Mouse (Mus musculus) hindbrain, embryonic 16.5 days (tissue): ENCODE data around the gene Mtf2. TPM values are rescaled to one million over a fixed set of nuclear protein-coding genes. Genes with fewer than 3 reads are reported as not detected.
"Not testable (repeated sequence)": the region's sequence is repeated elsewhere in the genome, so short reads cannot be mapped to it uniquely, and the experiment has no call there.

Experiments
- ATAC-seq: fragments of 200-750 bp; cut with Nextera tagmentation; 2 replicates; pipeline ENCODE4 v1.8.0; 2017; ENCODE audit warnings: moderate TSS enrichment, moderate library complexity
- H3K27ac ChIP-seq: fragments of 300-500 bp; sonication (generic); 2 replicates; pipeline ENCODE4 v1.5.1; 2014; ENCODE audit warnings: low read depth, mild to moderate bottlenecking, control low read depth, low read length, moderate library complexity
- H3K27me3 ChIP-seq: fragments of 300-500 bp; sonication (generic); replicated peaks from 2 replicates; pipeline ENCODE4 v1.6.1; 2014; ENCODE audit warnings: low read length; ENCODE audit not compliant: control insufficient read depth, insufficient read depth
- H3K36me3 ChIP-seq: fragments of 300-500 bp; sonication (generic); 2 replicates; pipeline ENCODE4 v1.6.1; 2014; ENCODE audit warnings: mild to moderate bottlenecking, low read length, moderate library complexity, mixed read lengths; ENCODE audit not compliant: control insufficient read depth, insufficient read depth
- H3K4me1 ChIP-seq: fragments of 300-500 bp; sonication (generic); 2 replicates; pipeline ENCODE4 v1.6.1; 2014; ENCODE audit warnings: low read depth, low read length; ENCODE audit not compliant: control insufficient read depth, insufficient read depth
- H3K4me2 ChIP-seq: fragments of 300-500 bp; sonication (generic); 2 replicates; pipeline ENCODE4 v1.6.1; 2014; ENCODE audit warnings: mild to moderate bottlenecking, low read length, control low read depth, moderate library complexity
- H3K4me3 ChIP-seq: fragments of 300-500 bp; sonication (generic); 2 replicates; pipeline ENCODE4 v1.5.1; 2014; ENCODE audit warnings: mild to moderate bottlenecking, low read length, control low read depth, moderate library complexity
- H3K9ac ChIP-seq: fragments of 300-500 bp; sonication (generic); 2 replicates; pipeline ENCODE4 v1.6.1; 2014; ENCODE audit warnings: low read depth, mild to moderate bottlenecking, control low read depth, low read length, moderate library complexity
- H3K9me3 ChIP-seq: fragments of 300-500 bp; sonication (generic); 2 replicates; pipeline ENCODE4 v1.6.1; 2014; ENCODE audit warnings: mild to moderate bottlenecking, low read length, moderate library complexity; ENCODE audit not compliant: control insufficient read depth
- WGBS: fragments of 180-500 bp; shearing (Covaris S2); extraction: QIAGEN DNeasy Blood & Tissue Kit; methylation state at CpG from one replicate; pipeline ENCODE4 v1.1.7; 2014; 5-methylcytosine and 5-hydroxymethylcytosine counted together
- polyA plus RNA-seq: library from polyadenylated mRNA; unstranded; fragments of >200 nt; fragmentation: Nextera tagmentation; extraction: Ambion mirVana; gene quantifications from 2 replicates; pipeline ENCODE4 v1.2.1, GENCODE M21; 2015

The Mtf2 gene
- polyA plus RNA-seq, 1 experiment from 2014 or later = 76.4 TPM

GRCm38 (mm10) chr5:108076241-108076640 is 10.8 kb downstream of the Mtf2 start:
- H3K4me3 ChIP-seq = no peak overlapping the region
- H3K27me3 ChIP-seq = no peaks in the 10 kb centered on the region
- H3K9me3 ChIP-seq = no peaks in the 10 kb centered on the region
- ATAC-seq = no peak
- H3K4me1 ChIP-seq = no peaks in the 10 kb centered on the region
- H3K36me3 ChIP-seq = peaks cover 15% of the 10 kb centered on the region; the same call in 1 of the 2 replicates
- H3K27ac ChIP-seq = no peak overlapping the region
- no peak overlapping the region for H3K4me2 ChIP-seq
- no peak overlapping the region for H3K9ac ChIP-seq

- H3K27me3 ChIP-seq = no peaks in the 10 kb centered on the region
- no peak overlapping the region for H3K4me2 ChIP-seq
- H3K9ac ChIP-seq = no peak overlapping the region
- H3K36me3 ChIP-seq = 0 out of 2 replicates have a peak, but pooled peaks cover 15% of the 10 kb centered on the region
- no peak overlapping the region for H3K27ac ChIP-seq
- 63% methylated on average over 6 of the region's 6 CpGs for WGBS
- H3K4me1 ChIP-seq = no peaks in the 10 kb centered on the region
- ATAC-seq = no peak
- no peak overlapping the region for H3K4me3 ChIP-seq
- H3K9me3 ChIP-seq = no peaks in the 10 kb centered on the region
These were observed 11.5 kb downstream of the Mtf2 start for GRCm38 (mm10) chr5:108076833-108077540.

GRCm38 (mm10) chr5:108079603-108080002 is 14.1 kb downstream of the Mtf2 start:
- no peak for ATAC-seq
- Histone ChIP-seq H3K4me2 (no peak overlapping the region), H3K36me3 (0 out of 2 replicates have a peak, but pooled peaks cover 7% of the 10 kb centered on the region), H3K4me3 (no peak overlapping the region), H3K27me3 (no peaks in the 10 kb centered on the region), H3K9ac (no peak overlapping the region), H3K27ac (no peak overlapping the region), H3K4me1 (no peaks in the 10 kb centered on the region), H3K9me3 (no peaks in the 10 kb centered on the region)

- Histone ChIP-seq H3K4me1 (no peaks in the 10 kb centered on the region), H3K9ac (no peak overlapping the region), H3K9me3 (no peaks in the 10 kb centered on the region), H3K27ac (no peak overlapping the region), H3K36me3 (peaks cover 13% of the 10 kb centered on the region; the same call in 1 of the 2 replicates), H3K4me2 (no peak overlapping the region), H3K4me3 (no peak overlapping the region), H3K27me3 (no peaks in the 10 kb centered on the region)
- ATAC-seq = no peak
- WGBS = 44% methylated on average over 2 of the region's 2 CpGs
These were observed 16.9 kb downstream of the Mtf2 start for GRCm38 (mm10) chr5:108082380-108082779.

DNA sequence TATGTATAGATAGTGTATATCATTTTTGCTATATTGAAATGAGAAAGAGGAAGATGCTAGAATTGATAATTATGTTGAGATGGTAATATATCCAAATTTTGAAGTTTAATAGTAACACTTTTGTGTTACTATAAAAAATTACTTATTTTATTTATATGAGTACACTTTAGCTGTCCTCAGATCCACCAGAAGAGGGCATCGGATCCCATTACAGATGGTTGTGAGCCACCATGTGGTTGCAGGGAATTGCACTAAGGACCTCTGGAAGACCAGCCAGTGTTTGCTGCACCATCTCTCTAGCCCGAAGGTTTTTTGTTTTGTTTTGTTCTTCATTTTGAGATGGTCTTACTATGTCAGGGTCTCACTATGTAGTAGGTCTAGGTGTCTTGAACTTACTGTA is 20.0 kb downstream of the Mtf2 start:
- Histone ChIP-seq H3K4me3 (no peak overlapping the region), H3K4me1 (no peaks in the 10 kb centered on the region), H3K36me3 (peaks cover 16% of the 10 kb centered on the region), H3K27ac (no peak overlapping the region), H3K27me3 (no peaks in the 10 kb centered on the region), H3K4me2 (no peak overlapping the region), H3K9me3 (no peaks in the 10 kb centered on the region), H3K9ac (no peak overlapping the region)
- WGBS = 98% methylated on average over 2 of the region's 2 CpGs
- ATAC-seq = no peak

DNA sequence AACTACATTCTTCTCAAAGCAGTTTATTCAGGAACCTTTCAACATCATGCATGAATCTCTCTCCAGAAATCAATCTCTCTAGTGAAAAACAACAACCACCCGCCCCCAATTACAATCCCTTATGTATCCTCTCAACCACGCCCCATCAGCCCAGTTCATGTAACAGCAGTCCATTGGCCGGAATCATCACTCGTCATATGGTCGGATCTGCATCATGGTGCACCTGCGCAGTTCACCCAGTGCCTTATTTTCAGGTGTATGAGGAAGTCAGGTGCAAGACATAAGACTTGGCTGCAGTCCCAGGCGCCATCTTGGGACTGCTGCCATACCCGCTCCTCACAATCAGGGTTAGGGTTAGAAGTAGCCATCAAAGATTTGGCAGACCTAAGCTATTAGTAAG is 27.3 kb downstream of the Mtf2 start:
- H3K9me3 ChIP-seq, H3K27me3 ChIP-seq, H3K27ac ChIP-seq, ATAC-seq, H3K4me2 ChIP-seq, H3K4me3 ChIP-seq, H3K4me1 ChIP-seq, H3K9ac ChIP-seq: not testable (repeated sequence)
- 96% methylated on average over 8 of the region's 8 CpGs for WGBS
- peaks cover 15% of the 10 kb centered on the region for H3K36me3 ChIP-seq

- Histone ChIP-seq H3K27me3 (no peaks in the 10 kb centered on the region), H3K9ac (no peak overlapping the region), H3K27ac (no peak overlapping the region), H3K9me3 (no peaks in the 10 kb centered on the region), H3K36me3 (peaks cover 19% of the 10 kb centered on the region), H3K4me1 (no peaks in the 10 kb centered on the region), H3K4me3 (no peak overlapping the region), H3K4me2 (no peak overlapping the region)
- WGBS = 90% methylated on average over 3 of the region's 3 CpGs
- ATAC-seq = no peak
These were observed 32.2 kb downstream of the Mtf2 start for GRCm38 (mm10) chr5:108097676-108098075.

GRCm38 (mm10) chr5:108100196-108100595 is 34.7 kb downstream of the Mtf2 start:
- no peak overlapping the region for H3K4me2 ChIP-seq
- peaks cover 18% of the 10 kb centered on the region for H3K36me3 ChIP-seq
- H3K4me3 ChIP-seq = no peak overlapping the region
- H3K4me1 ChIP-seq = no peaks in the 10 kb centered on the region
- no peak for ATAC-seq
- no peak overlapping the region for H3K9ac ChIP-seq
- no peaks in the 10 kb centered on the region for H3K9me3 ChIP-seq
- H3K27ac ChIP-seq = no peak overlapping the region
- no peaks in the 10 kb centered on the region for H3K27me3 ChIP-seq

GRCm38 (mm10) chr5:108104306-108104705 is 38.8 kb downstream of the Mtf2 start:
- 86% methylated on average over 5 of the region's 5 CpGs for WGBS
- peaks cover 16% of the 10 kb centered on the region for H3K36me3 ChIP-seq

More at GRCm38 (mm10) chr5:108104306-108104705, 38.8 kb downstream of the Mtf2 start:
- Histone ChIP-seq H3K4me1 (no peaks in the 10 kb centered on the region), H3K9ac (no peak overlapping the region), H3K4me2 (no peak overlapping the region), H3K4me3 (no peak overlapping the region), H3K27ac (no peak overlapping the region), H3K9me3 (no peaks in the 10 kb centered on the region), H3K27me3 (no peaks in the 10 kb centered on the region)
- ATAC-seq = no peak
